Mouse (Mus musculus): ENCODE measurements around the gene Arhgef40. TPM values are rescaled to one million over a fixed set of nuclear protein-coding genes. Genes with fewer than 3 reads are reported as not detected.

Arhgef40 gene
- polyA plus RNA-seq, 1 experiment from 2014 or later: 18.2 TPM

DNA sequence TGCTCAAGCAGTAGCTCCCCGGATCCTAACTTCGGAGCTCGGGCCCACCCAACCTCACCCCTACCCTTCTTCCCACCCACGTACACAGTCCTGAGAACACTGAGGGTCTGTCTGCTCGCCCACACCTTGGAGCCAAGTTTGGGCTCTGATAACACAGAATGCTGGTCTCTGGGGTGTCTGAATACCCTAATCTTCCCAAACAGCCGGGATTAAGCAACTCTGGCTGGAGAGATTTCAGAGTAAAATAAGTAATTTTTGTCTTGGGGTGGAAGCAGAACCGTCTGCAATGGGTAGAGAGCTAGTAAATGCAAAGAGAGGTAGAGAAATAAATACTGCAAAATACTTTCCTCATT is 1.6 kb downstream of the Arhgef40 start:
- Histone ChIP-seq H3K9ac (ENCODE audit: low read depth, low read length) (peak overlapping the region; percentile 68; the same call in 1 of the 2 replicates), H3K9me3 (ENCODE audit: control insufficient read depth) (no peaks in the 10 kb centered on the region), H3K4me2 (replicated peaks; ENCODE audit: low read depth) (peak overlapping the region; percentile 98), H3K4me1 (replicated peaks; ENCODE audit: control insufficient read depth, insufficient read depth, low read length) (peaks cover 3% of the 10 kb centered on the region; the same call in 1 of the 2 replicates), H3K27ac (ENCODE audit: low read depth, low read length) (peak overlapping the region; percentile 76), H3K36me3 (ENCODE audit: control insufficient read depth, insufficient read depth) (0 out of 2 replicates have a peak, but pooled peaks cover 16% of the 10 kb centered on the region), H3K27me3 (replicated peaks; ENCODE audit: control insufficient read depth, insufficient read depth, low read length) (no peaks in the 10 kb centered on the region), H3K4me3 (ENCODE audit: low read depth, low read length) (peak overlapping the region; percentile 70)
- no peak for ATAC-seq
- no peak for TF ChIP-seq CTCF (IDR thresholded peaks at IDR 0.05; ENCODE audit: low read depth)
- WGBS: 37% methylated on average over 7 of the region's 7 CpGs

DNA sequence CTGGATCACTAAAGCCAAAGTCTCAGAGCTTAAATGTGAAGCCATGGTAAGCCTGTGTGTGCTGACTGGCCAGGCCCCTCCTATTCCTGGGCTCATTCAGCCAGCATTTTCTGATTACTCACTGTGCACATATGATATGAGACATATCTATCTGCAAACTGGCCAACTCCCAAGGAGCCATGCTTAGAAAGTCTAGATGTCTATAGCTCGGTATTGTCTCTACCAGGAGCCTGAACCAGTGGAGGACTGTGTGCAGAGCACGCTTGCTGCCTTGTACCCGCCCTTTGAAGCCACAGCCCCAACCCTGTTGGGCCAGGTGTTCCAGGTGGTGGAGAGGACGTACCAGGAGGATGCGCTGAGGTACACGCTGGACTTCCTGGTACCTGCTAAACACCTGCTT is 2.7 kb downstream of the Arhgef40 start:
- Histone ChIP-seq H3K27me3 (replicated peaks; ENCODE audit: control insufficient read depth, insufficient read depth, low read length) (no peaks in the 10 kb centered on the region), H3K36me3 (ENCODE audit: control insufficient read depth, insufficient read depth) (0 out of 2 replicates have a peak, but pooled peaks cover 22% of the 10 kb centered on the region), H3K9me3 (ENCODE audit: control insufficient read depth) (no peaks in the 10 kb centered on the region), H3K4me3 (ENCODE audit: low read depth, low read length) (no peak overlapping the region), H3K9ac (ENCODE audit: low read depth, low read length) (no peak overlapping the region), H3K27ac (ENCODE audit: low read depth, low read length) (no peak overlapping the region), H3K4me2 (replicated peaks; ENCODE audit: low read depth) (no peak overlapping the region), H3K4me1 (replicated peaks; ENCODE audit: control insufficient read depth, insufficient read depth, low read length) (peaks cover 3% of the 10 kb centered on the region; the same call in 1 of the 2 replicates)
- peak; percentile 34; the same call in 1 of the 2 replicates for ATAC-seq
- WGBS: 53% methylated on average over 6 of the region's 6 CpGs
- no peak for TF ChIP-seq CTCF (IDR thresholded peaks at IDR 0.05; ENCODE audit: low read depth)

DNA sequence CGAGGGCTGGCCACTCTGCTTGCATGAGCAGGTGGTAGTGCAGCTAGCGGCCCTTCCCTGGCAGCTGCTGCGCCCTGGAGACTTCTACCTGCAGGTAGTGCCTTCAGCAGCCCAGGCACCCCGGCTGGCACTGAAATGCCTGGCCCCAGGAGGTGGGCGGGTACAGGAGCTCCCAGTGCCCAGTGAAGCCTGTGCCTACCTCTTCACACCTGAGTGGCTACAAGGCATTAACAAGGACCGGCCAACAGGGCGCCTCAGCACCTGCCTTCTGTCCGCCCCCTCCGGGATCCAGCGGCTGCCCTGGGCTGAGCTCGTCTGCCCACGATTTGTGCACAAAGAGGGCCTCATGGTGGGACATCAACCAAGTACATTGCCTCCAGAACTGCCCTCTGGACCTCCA is 4.2 kb downstream of the Arhgef40 start:
- ATAC-seq: no peak
- Histone ChIP-seq H3K4me3 (ENCODE audit: low read depth, low read length) (no peak overlapping the region), H3K27ac (ENCODE audit: low read depth, low read length) (no peak overlapping the region), H3K9ac (ENCODE audit: low read depth, low read length) (no peak overlapping the region), H3K27me3 (replicated peaks; ENCODE audit: control insufficient read depth, insufficient read depth, low read length) (no peaks in the 10 kb centered on the region), H3K36me3 (ENCODE audit: control insufficient read depth, insufficient read depth) (0 out of 2 replicates have a peak, but pooled peaks cover 22% of the 10 kb centered on the region), H3K9me3 (ENCODE audit: control insufficient read depth) (no peaks in the 10 kb centered on the region), H3K4me1 (replicated peaks; ENCODE audit: control insufficient read depth, insufficient read depth, low read length) (peaks cover 3% of the 10 kb centered on the region; the same call in 1 of the 2 replicates), H3K4me2 (replicated peaks; ENCODE audit: low read depth) (no peak overlapping the region)
- TF ChIP-seq CTCF (IDR thresholded peaks at IDR 0.05; ENCODE audit: low read depth): no peak
- WGBS: 85% methylated on average over 12 of the region's 12 CpGs

DNA sequence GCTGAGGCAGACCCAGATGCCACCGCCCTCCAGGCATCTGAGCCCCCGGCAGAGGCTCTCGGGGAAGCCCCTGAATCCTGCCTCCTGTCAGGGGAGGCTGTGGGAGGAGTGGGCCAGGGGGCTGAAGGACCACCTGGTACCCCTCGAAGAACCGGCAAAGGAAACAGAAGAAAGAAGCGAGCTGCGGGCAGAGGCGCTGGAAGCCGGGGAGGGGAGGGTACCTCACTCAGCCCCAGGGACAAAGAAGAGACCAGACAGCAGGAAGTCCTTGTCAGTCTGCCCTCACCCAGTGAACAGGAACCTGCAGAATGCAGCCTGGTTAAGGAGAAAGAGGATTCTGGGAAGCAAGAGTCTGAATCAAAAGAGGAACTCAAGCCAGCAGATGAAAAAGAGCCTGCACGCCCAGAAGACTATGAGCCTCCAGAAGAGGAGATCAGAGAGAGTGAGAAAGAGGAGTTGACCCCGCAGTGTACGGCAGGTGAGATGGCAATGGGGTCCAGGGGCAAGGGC is 5.0 kb downstream of the Arhgef40 start:
- no peaks in the 10 kb centered on the region for H3K4me1 ChIP-seq (replicated peaks; ENCODE audit: control insufficient read depth, insufficient read depth, low read length)
- no peak overlapping the region for H3K4me2 ChIP-seq (replicated peaks; ENCODE audit: low read depth)
- H3K36me3 ChIP-seq (ENCODE audit: control insufficient read depth, insufficient read depth): peaks cover 25% of the 10 kb centered on the region; the same call in 1 of the 2 replicates
- no peak for TF ChIP-seq CTCF (IDR thresholded peaks at IDR 0.05; ENCODE audit: low read depth)
- 79% methylated on average over 12 of the region's 12 CpGs for WGBS
- no peak overlapping the region for H3K9ac ChIP-seq (ENCODE audit: low read depth, low read length)
- ATAC-seq: no peak
- no peaks in the 10 kb centered on the region for H3K9me3 ChIP-seq (ENCODE audit: control insufficient read depth)
- no peaks in the 10 kb centered on the region for H3K27me3 ChIP-seq (replicated peaks; ENCODE audit: control insufficient read depth, insufficient read depth, low read length)
- no peak overlapping the region for H3K27ac ChIP-seq (ENCODE audit: low read depth, low read length)
- H3K4me3 ChIP-seq (ENCODE audit: low read depth, low read length): no peak overlapping the region

DNA sequence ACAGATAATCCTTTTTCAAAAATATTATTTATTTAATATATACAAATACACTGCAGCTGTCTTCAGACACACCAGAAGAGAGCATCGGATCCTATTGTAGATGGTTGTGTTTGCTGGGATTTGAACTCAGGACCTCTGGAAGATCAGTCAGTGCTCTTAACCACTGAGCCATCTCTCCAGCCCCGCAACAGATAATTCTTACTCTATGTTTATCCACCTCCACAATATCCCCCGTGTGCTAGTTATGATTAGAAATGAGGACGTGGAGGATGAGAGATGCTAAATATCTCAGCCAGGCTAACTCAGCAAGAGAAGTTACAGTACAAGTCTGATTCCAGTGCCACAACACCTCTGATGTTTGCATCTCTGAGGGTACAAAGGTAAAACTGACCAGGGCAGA is 9.9 kb downstream of the Arhgef40 start:
- Histone ChIP-seq H3K36me3 (ENCODE audit: control insufficient read depth, insufficient read depth) (peaks cover 38% of the 10 kb centered on the region; the same call in 1 of the 2 replicates), H3K9ac (ENCODE audit: low read depth, low read length) (no peak overlapping the region)
- WGBS: 83% methylated on average over 4 of the region's 4 CpGs

DNA sequence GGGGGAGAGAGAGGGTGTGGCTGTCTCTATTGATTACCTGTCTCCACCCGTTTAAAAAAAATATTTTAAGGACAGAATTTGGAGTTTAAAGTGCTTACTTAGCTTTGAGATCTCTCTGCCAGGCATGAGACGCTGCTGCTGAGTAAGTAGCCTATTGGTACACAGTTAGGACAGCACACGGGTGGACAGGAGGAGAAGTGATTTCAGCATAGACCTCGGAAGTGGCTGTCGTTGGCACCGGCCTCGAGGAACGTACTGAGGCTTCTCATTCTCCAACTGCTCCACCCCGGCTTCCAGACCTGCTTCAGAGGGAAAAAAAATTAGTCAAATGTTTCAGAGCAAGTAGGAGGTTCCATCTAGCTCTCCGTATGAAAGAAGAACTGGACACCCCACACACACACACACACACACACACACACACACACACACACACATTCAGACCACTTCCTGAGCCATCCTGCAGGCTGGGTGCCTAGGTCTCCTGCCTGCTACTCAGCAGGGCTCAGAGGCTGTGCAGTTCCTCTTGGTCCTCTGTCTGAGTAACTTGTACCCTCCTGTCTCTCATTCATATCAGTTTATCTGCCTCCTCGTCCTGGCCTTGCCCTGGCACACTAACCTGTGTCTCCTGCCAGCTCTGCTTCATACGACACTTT is 10.8 kb downstream of the Arhgef40 start:
- Histone ChIP-seq H3K9me3 (ENCODE audit: control insufficient read depth) (no peaks in the 10 kb centered on the region), H3K9ac (ENCODE audit: low read depth, low read length) (no peak overlapping the region), H3K4me1 (replicated peaks; ENCODE audit: control insufficient read depth, insufficient read depth, low read length) (no peaks in the 10 kb centered on the region), H3K4me3 (ENCODE audit: low read depth, low read length) (no peak overlapping the region), H3K27ac (ENCODE audit: low read depth, low read length) (no peak overlapping the region), H3K27me3 (replicated peaks; ENCODE audit: control insufficient read depth, insufficient read depth, low read length) (no peaks in the 10 kb centered on the region), H3K4me2 (replicated peaks; ENCODE audit: low read depth) (no peak overlapping the region), H3K36me3 (ENCODE audit: control insufficient read depth, insufficient read depth) (peaks cover 38% of the 10 kb centered on the region; the same call in 1 of the 2 replicates)
- no peak for ATAC-seq
- no peak for TF ChIP-seq CTCF (IDR thresholded peaks at IDR 0.05; ENCODE audit: low read depth)
- WGBS: 55% methylated on average over 12 of the region's 12 CpGs

More for the DNA sequence above, 9.9 kb downstream of the Arhgef40 start:
- Histone ChIP-seq H3K4me2 (replicated peaks; ENCODE audit: low read depth) (no peak overlapping the region), H3K4me3 (ENCODE audit: low read depth, low read length) (no peak overlapping the region), H3K9me3 (ENCODE audit: control insufficient read depth) (no peaks in the 10 kb centered on the region), H3K27me3 (replicated peaks; ENCODE audit: control insufficient read depth, insufficient read depth, low read length) (no peaks in the 10 kb centered on the region), H3K4me1 (replicated peaks; ENCODE audit: control insufficient read depth, insufficient read depth, low read length) (no peaks in the 10 kb centered on the region), H3K27ac (ENCODE audit: low read depth, low read length) (no peak overlapping the region)
- ATAC-seq: no peak
- TF ChIP-seq CTCF (IDR thresholded peaks at IDR 0.05; ENCODE audit: low read depth): no peak
